Mouse (Mus musculus) limb, embryonic 12.5 days (tissue): ENCODE measurements at regions not wholly inside any gene's neighbourhood (a gene's known extent, or its start where the extent isn't known, plus 50 kb on each side); places are given as distances from the start of the nearest gene placed in this dataset.

Experiments
- ATAC-seq: fragments of 200-750 bp; cut with Nextera tagmentation; 2 replicates; pipeline ENCODE4 v1.8.0; 2017; ENCODE audit warnings: low read depth, moderate TSS enrichment; ENCODE audit not compliant: insufficient number of reproducible peaks, insufficient read depth, low FRiP score, low TSS enrichment
- H3K27ac ChIP-seq: fragments of 300-500 bp; sonication (generic); 2 replicates; pipeline ENCODE4 v1.5.1; 2016; ENCODE audit warnings: mild to moderate bottlenecking, moderate library complexity
- H3K27me3 ChIP-seq: fragments of 300-500 bp; sonication (generic); 2 replicates; pipeline ENCODE4 v1.6.1; 2016; ENCODE audit warnings: mild to moderate bottlenecking, moderate library complexity
- H3K36me3 ChIP-seq: fragments of 300-500 bp; sonication (generic); 2 replicates; pipeline ENCODE4 v1.6.1; 2016; ENCODE audit warnings: mild to moderate bottlenecking, moderate library complexity
- H3K4me1 ChIP-seq: fragments of 300-500 bp; sonication (generic); replicated peaks from 2 replicates; pipeline ENCODE4 v1.6.1; 2016
- H3K4me2 ChIP-seq: fragments of 300-500 bp; sonication (generic); 2 replicates; pipeline ENCODE4 v1.6.1; 2016; ENCODE audit warnings: mild to moderate bottlenecking, moderate library complexity
- H3K4me3 ChIP-seq: fragments of 300-500 bp; sonication (generic); replicated peaks from 2 replicates; pipeline ENCODE4 v1.5.1; 2016; ENCODE audit warnings: mild to moderate bottlenecking
- H3K9ac ChIP-seq: fragments of 300-500 bp; sonication (generic); replicated peaks from 2 replicates; pipeline ENCODE4 v1.6.1; 2016; ENCODE audit warnings: mild to moderate bottlenecking, moderate library complexity
- H3K9me3 ChIP-seq: fragments of 300-500 bp; sonication (generic); 2 replicates; pipeline ENCODE4 v1.6.1; 2016; ENCODE audit warnings: mild to moderate bottlenecking, moderate library complexity
- WGBS: fragments of 180-500 bp; shearing (Covaris S2); methylation state at CpG from one replicate; pipeline ENCODE4 v1.1.7; 2016; 5-methylcytosine and 5-hydroxymethylcytosine counted together

DNA sequence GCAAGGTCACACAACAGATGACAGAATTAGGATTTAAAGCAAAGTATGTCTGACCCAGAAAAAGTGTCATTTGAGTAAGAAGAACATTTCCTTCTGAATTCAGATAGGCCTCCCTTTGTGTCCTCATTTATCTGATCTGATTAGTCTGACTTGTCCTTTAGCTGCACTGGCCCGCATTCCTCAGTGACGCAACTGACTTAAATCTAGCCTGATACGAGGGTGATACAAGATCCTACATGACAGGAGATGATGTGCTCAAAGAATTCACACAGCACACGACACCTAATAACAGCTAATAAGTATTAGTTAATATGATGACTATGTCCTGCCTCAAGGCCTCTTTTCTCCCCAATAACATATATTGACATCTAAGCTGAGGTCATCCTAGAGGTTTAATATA is 192.8 kb downstream of the Nuf2 start:
- Histone ChIP-seq H3K27me3 (0 out of 2 replicates have a peak, but pooled peaks cover 8% of the 10 kb centered on the region), H3K36me3 (no peaks in the 10 kb centered on the region), H3K27ac (no peak overlapping the region), H3K4me2 (no peak overlapping the region), H3K4me1 (no peaks in the 10 kb centered on the region), H3K9ac (no peak overlapping the region), H3K4me3 (no peak overlapping the region), H3K9me3 (no peaks in the 10 kb centered on the region)
- no peak for ATAC-seq
- 59% methylated on average over 4 of the region's 4 CpGs for WGBS

- no peak overlapping the region for H3K27ac ChIP-seq
- ATAC-seq, result no peak
- H3K4me1 ChIP-seq, result no peaks in the 10 kb centered on the region
- 87% methylated on average over 5 of the region's 5 CpGs for WGBS
- H3K9ac ChIP-seq, result no peak overlapping the region
- no peaks in the 10 kb centered on the region for H3K36me3 ChIP-seq
- H3K4me2 ChIP-seq, result no peak overlapping the region
- H3K27me3 ChIP-seq, result no peaks in the 10 kb centered on the region
- H3K4me3 ChIP-seq, result no peak overlapping the region
- H3K9me3 ChIP-seq, result no peaks in the 10 kb centered on the region
Observed at GRCm38 (mm10) chr1:169332165-169332564, 199.1 kb downstream of the Nuf2 start.

- no peak for ATAC-seq
- 68% methylated on average over 8 of the region's 8 CpGs for WGBS
- Histone ChIP-seq H3K9me3 (no peaks in the 10 kb centered on the region), H3K27ac (no peak overlapping the region), H3K4me3 (no peak overlapping the region), H3K27me3 (no peaks in the 10 kb centered on the region), H3K36me3 (no peaks in the 10 kb centered on the region), H3K4me1 (no peaks in the 10 kb centered on the region), H3K4me2 (no peak overlapping the region), H3K9ac (no peak overlapping the region)
Observed at GRCm38 (mm10) chr1:169313241-169313640, 218.0 kb downstream of the Nuf2 start.

GRCm38 (mm10) chr1:169283440-169283839 is 247.8 kb downstream of the Nuf2 start:
- H3K27ac ChIP-seq, result no peak overlapping the region
- H3K4me1 ChIP-seq, result no peaks in the 10 kb centered on the region
- no peak overlapping the region for H3K4me3 ChIP-seq
- H3K36me3 ChIP-seq, result no peaks in the 10 kb centered on the region
- H3K27me3 ChIP-seq, result no peaks in the 10 kb centered on the region
- no peak overlapping the region for H3K9ac ChIP-seq
- H3K9me3 ChIP-seq, result no peaks in the 10 kb centered on the region
- WGBS, result 97% methylated on average over 5 of the region's 5 CpGs
- no peak for ATAC-seq
- H3K4me2 ChIP-seq, result no peak overlapping the region

DNA sequence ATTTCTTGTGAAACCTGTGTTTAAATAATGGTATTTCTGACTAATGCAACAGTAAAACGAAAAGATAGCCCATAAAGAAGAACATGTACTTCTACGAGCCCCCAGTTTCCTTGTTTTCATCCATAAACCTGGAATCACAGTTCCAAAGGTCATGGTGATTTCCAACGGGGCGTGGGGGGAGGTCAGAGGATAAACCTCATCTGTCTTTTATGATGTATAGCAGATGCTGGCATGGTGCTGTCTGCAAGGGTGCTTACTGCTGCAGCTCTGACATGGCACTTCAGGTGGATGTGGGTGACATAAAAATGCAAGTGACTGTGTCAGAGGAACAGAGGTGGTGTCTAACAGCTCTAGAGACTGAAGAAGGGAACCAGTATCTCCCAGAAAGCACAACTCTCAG is 260.5 kb downstream of the Nuf2 start:
- no peak for ATAC-seq
- H3K36me3 ChIP-seq, result no peaks in the 10 kb centered on the region
- H3K27me3 ChIP-seq, result peaks cover 12% of the 10 kb centered on the region; the same call in 1 of the 2 replicates
- no peak overlapping the region for H3K4me2 ChIP-seq
- H3K9ac ChIP-seq, result no peak overlapping the region
- 40% methylated on average over 4 of the region's 4 CpGs for WGBS
- no peaks in the 10 kb centered on the region for H3K4me1 ChIP-seq
- H3K27ac ChIP-seq, result no peak overlapping the region
- no peaks in the 10 kb centered on the region for H3K9me3 ChIP-seq
- H3K4me3 ChIP-seq, result no peak overlapping the region

DNA sequence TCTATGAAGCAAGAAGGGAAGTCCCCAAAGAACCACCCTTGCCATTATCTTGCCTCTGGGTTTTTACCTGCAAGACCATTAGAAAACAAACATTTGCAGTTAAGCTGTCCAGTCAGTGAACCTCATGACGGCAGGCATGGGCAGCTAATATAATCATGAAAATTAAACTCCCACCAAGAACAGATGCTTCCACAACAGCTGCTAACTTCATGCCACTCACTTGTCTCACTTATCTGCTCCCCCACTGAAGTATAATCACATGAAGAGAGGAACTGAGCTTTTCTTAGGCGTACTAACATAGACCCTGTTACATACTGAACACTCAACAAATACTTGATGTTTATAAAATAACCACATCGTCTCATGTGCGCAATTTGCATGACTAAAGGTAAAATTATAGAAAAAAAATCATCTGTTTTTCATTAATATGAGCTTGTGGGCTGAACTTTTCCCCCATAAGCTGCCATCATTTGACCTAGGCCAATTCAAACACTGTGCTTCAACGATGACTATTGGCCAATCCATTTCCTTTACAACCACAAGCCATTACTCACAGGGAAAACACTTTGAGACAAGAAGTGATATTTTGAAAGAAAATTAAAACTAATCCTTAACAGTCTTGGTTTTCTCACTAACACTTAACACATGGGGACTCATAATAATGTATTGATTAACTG is 267.1 kb downstream of the Nuf2 start:
- 44% methylated on average over 5 of the region's 5 CpGs for WGBS
- no peaks in the 10 kb centered on the region for H3K9me3 ChIP-seq
- H3K4me1 ChIP-seq, result peaks cover 4% of the 10 kb centered on the region; the same call in 1 of the 2 replicates
- no peak overlapping the region for H3K9ac ChIP-seq
- H3K27me3 ChIP-seq, result no peaks in the 10 kb centered on the region
- ATAC-seq, result no peak
- H3K4me3 ChIP-seq, result no peak overlapping the region
- no peak overlapping the region for H3K27ac ChIP-seq
- H3K4me2 ChIP-seq, result no peak overlapping the region
- H3K36me3 ChIP-seq, result no peaks in the 10 kb centered on the region

DNA sequence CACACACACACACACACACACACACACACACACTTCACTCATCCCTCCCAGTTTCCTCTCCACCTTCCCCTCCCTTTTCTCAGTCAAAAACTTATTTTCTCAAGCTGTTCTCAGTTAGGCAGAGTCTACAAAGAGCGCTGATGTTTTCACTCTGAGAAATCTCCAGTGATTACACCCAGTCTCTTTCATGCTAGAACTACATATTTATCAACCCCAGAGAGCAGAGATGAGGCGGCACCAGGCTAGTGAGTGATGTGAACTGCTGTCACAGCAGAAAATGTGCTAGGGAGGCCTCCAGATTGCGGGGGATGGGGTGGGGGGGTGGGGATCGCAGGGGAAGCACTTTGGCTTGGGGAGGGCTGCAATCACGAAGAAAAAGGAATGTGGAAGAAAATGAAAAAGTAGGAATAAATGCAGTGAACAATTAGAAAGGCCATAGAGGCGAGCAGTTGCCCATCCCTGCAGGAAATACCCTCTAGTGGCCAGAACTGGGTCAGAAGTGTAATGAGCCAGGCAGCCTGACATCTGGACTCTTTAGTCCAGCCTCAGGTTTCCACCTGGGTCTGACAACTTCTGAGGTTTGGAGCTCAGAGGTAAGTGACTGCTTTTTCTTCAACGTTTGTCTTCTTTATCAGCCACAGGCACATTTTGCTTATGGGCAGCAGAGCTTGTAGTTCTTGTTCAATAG is 276.9 kb downstream of the Nuf2 start:
- 38% methylated on average over 7 of the region's 7 CpGs for WGBS
- H3K9ac ChIP-seq, result no peak overlapping the region
- no peak for ATAC-seq
- H3K36me3 ChIP-seq, result no peaks in the 10 kb centered on the region
- peaks cover 3% of the 10 kb centered on the region; the same call in 1 of the 2 replicates for H3K27me3 ChIP-seq
- no peak overlapping the region for H3K27ac ChIP-seq
- no peak overlapping the region for H3K4me2 ChIP-seq
- no peak overlapping the region for H3K4me3 ChIP-seq
- H3K4me1 ChIP-seq, result peaks cover 10% of the 10 kb centered on the region
- H3K9me3 ChIP-seq, result no peaks in the 10 kb centered on the region

- no peaks in the 10 kb centered on the region for H3K36me3 ChIP-seq
- WGBS, result 59% methylated on average over 2 of the region's 2 CpGs
- peaks cover 5% of the 10 kb centered on the region; the same call in 1 of the 2 replicates for H3K27me3 ChIP-seq
- H3K9ac ChIP-seq, result no peak overlapping the region
- no peak overlapping the region for H3K4me3 ChIP-seq
- H3K4me1 ChIP-seq, result peaks cover 10% of the 10 kb centered on the region
- no peak for ATAC-seq
- no peak overlapping the region for H3K27ac ChIP-seq
- no peak overlapping the region for H3K4me2 ChIP-seq
- H3K9me3 ChIP-seq, result no peaks in the 10 kb centered on the region
Observed at GRCm38 (mm10) chr1:169252189-169252588, 279.1 kb downstream of the Nuf2 start.

GRCm38 (mm10) chr1:169249021-169249420 is 282.2 kb downstream of the Nuf2 start:
- 0 out of 2 replicates have a peak, but pooled peaks cover 5% of the 10 kb centered on the region for H3K27me3 ChIP-seq
- no peaks in the 10 kb centered on the region for H3K4me1 ChIP-seq
- no peaks in the 10 kb centered on the region for H3K36me3 ChIP-seq
- H3K9me3 ChIP-seq, result no peaks in the 10 kb centered on the region
- no peak for ATAC-seq
- H3K4me3 ChIP-seq, result no peak overlapping the region
- H3K9ac ChIP-seq, result no peak overlapping the region
- H3K4me2 ChIP-seq, result no peak overlapping the region
- no peak overlapping the region for H3K27ac ChIP-seq
- 85% methylated on average over 7 of the region's 7 CpGs for WGBS

GRCm38 (mm10) chr1:169240377-169240776 is 290.9 kb downstream of the Nuf2 start:
- Histone ChIP-seq H3K4me3 (no peak overlapping the region), H3K9ac (no peak overlapping the region), H3K4me1 (peaks cover 23% of the 10 kb centered on the region), H3K9me3 (no peaks in the 10 kb centered on the region), H3K27ac (no peak overlapping the region), H3K4me2 (no peak overlapping the region), H3K27me3 (peaks cover 8% of the 10 kb centered on the region; the same call in 1 of the 2 replicates), H3K36me3 (no peaks in the 10 kb centered on the region)
- ATAC-seq, result no peak
- WGBS, result 22% methylated on average over 2 of the region's 2 CpGs

- Histone ChIP-seq H3K4me2 (peak overlapping the region; percentile 54), H3K9me3 (no peaks in the 10 kb centered on the region), H3K27me3 (peaks cover 8% of the 10 kb centered on the region; the same call in 1 of the 2 replicates), H3K4me3 (peak overlapping the region; percentile 18; the same call in 1 of the 2 replicates), H3K27ac (peak overlapping the region; percentile 13; the same call in 1 of the 2 replicates), H3K9ac (no peak overlapping the region), H3K36me3 (no peaks in the 10 kb centered on the region), H3K4me1 (peaks cover 23% of the 10 kb centered on the region)
- 4% methylated on average over 16 of the region's 16 CpGs for WGBS
- ATAC-seq, result no peak; the same call in 1 of the 2 replicates
Observed at GRCm38 (mm10) chr1:169238671-169239090, 292.6 kb downstream of the Nuf2 start.
